Mouse (Mus musculus): ENCODE data around the gene Gm13272. TPM values are rescaled to one million over a fixed set of nuclear protein-coding genes. Genes with fewer than 3 reads are reported as not detected.
"Not testable (repeated sequence)": the region's sequence is repeated elsewhere in the genome, so short reads cannot be mapped to it uniquely, and the experiment has no call there.

The Gm13272 gene
- total and polyA plus RNA-seq, 2 experiments from 2014 or later = not detected

DNA sequence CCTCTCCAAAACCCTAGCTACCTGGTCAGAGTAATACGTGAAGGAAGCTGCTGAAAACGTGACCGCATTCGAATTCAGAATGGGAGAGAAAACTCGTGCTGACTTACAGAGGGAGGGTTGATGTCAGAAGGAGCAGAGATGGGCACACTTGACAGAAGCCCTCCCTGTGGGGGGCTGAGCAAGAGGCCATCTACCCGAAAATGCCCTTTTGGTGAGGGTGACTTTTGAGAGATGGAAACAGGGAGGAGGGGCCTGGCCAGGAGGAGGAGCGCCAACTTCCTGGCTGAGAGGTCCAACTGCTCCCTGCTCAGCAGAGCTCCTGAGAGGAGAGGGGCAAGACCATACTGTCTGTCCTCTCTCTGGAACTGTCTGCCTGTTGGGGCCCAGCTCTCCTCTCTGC lies 2.2 kb downstream of the Gm13272 start, which contains the start of gene Ifnz:
TSS of gene Ifnz (plus strand) at position 301 of the 400 bp plus-strand sequence.
- not testable (repeated sequence) for H3K36me3 ChIP-seq (ENCODE audit: insufficient read depth, low read length); DNase-seq (ENCODE audit: low spot score); H3K4me3 ChIP-seq (ENCODE audit: low read length); H3K9me3 ChIP-seq (ENCODE audit: low read length); H3K27me3 ChIP-seq (ENCODE audit: insufficient read depth, low read length); H3K4me1 ChIP-seq (ENCODE audit: insufficient read depth, low read length); H3K9ac ChIP-seq (replicated peaks; ENCODE audit: low read length); H3K27ac ChIP-seq; ATAC-seq
- H3K4me2 ChIP-seq (ENCODE audit: low read depth, low read length) = peak within 1 kb of the TSS; percentile 23; the same call in 1 of the 2 replicates
- 14% methylated on average over 4 of the region's 7 CpGs for WGBS

DNA sequence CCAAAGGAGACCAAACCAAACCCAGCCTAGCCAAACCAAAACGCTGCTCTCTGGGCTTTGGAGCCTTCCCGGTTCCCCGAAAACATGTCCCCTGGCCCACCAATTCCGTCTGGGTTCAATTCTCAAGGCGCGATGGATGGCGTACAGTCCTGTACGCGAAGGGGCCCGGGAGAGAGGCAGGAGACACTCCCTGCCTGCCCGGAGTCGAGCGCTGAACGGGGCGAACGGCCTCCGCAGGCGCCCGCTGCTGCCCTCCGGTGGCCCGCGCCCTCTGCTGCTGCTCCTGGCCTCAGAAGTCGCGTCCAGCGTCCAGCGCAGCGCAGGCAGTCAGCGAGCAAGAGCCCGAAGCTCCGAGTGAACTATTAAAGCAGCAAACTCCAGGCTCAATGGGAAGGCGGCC lies 2.7 kb downstream of the Gm13272 start:
- H3K27ac ChIP-seq; H3K4me1 ChIP-seq (ENCODE audit: insufficient read depth, low read length); H3K9ac ChIP-seq (replicated peaks; ENCODE audit: low read length); H3K27me3 ChIP-seq (ENCODE audit: insufficient read depth, low read length); ATAC-seq; H3K4me3 ChIP-seq (ENCODE audit: low read length); H3K36me3 ChIP-seq (ENCODE audit: insufficient read depth, low read length); DNase-seq (ENCODE audit: low spot score); H3K9me3 ChIP-seq (ENCODE audit: low read length): not testable (repeated sequence)
- H3K4me2 ChIP-seq (ENCODE audit: low read depth, low read length) = peak overlapping the region; percentile 23; the same call in 1 of the 2 replicates
- WGBS = 2% methylated on average over 11 of the region's 31 CpGs

DNA sequence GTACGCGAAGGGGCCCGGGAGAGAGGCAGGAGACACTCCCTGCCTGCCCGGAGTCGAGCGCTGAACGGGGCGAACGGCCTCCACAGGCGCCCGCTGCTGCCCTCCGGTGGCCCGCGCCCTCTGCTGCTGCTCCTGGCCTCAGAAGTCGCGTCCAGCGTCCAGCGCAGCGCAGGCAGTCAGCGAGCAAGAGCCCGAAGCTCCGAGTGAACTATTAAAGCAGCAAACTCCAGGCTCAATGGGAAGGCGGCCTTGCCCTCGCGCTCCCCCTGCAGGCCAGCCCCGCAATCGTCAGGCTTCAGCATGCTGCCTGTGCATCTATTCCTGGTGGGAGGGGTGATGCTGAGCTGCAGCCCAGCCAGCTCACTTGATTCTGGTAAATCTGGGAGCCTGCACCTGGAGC lies 5.8 kb downstream of the Gm13272 start, which contains the start of gene Gm13276:
TSS of gene Gm13276 (plus strand) at position 301 of the 400 bp plus-strand sequence.
- H3K4me2 ChIP-seq (ENCODE audit: low read depth, low read length); H3K27ac ChIP-seq; H3K4me3 ChIP-seq (ENCODE audit: low read length); H3K9me3 ChIP-seq (ENCODE audit: low read length); H3K36me3 ChIP-seq (ENCODE audit: insufficient read depth, low read length); ATAC-seq; H3K9ac ChIP-seq (replicated peaks; ENCODE audit: low read length); DNase-seq (ENCODE audit: low spot score); H3K27me3 ChIP-seq (ENCODE audit: insufficient read depth, low read length); H3K4me1 ChIP-seq (ENCODE audit: insufficient read depth, low read length): not testable (repeated sequence)
- no CpG with 5 or more reads among the region's 27 CpGs for WGBS

DNA sequence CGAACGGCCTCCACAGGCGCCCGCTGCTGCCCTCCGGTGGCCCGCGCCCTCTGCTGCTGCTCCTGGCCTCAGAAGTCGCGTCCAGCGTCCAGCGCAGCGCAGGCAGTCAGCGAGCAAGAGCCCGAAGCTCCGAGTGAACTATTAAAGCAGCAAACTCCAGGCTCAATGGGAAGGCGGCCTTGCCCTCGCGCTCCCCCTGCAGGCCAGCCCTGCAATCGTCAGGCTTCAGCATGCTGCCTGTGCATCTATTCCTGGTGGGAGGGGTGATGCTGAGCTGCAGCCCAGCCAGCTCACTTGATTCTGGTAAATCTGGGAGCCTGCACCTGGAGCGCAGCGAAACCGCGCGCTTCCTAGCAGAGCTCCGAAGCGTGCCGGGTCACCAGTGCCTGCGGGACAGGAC lies 8.8 kb downstream of the Gm13272 start, which contains the start of gene Gm13277:
TSS of gene Gm13277 (plus strand) at position 231 of the 400 bp plus-strand sequence.
- peak; percentile 59 for TF ChIP-seq CTCF (IDR thresholded peaks at IDR 0.05; ENCODE audit: low read depth)
- no CpG with 5 or more reads among the region's 28 CpGs for WGBS
- H3K27ac ChIP-seq; H3K27me3 ChIP-seq (ENCODE audit: insufficient read depth, low read length); H3K4me1 ChIP-seq (ENCODE audit: insufficient read depth, low read length); H3K9me3 ChIP-seq (ENCODE audit: low read length); ATAC-seq; DNase-seq (ENCODE audit: low spot score); H3K4me3 ChIP-seq (ENCODE audit: low read length); H3K4me2 ChIP-seq (ENCODE audit: low read depth, low read length); H3K36me3 ChIP-seq (ENCODE audit: insufficient read depth, low read length); H3K9ac ChIP-seq (replicated peaks; ENCODE audit: low read length): not testable (repeated sequence)

DNA sequence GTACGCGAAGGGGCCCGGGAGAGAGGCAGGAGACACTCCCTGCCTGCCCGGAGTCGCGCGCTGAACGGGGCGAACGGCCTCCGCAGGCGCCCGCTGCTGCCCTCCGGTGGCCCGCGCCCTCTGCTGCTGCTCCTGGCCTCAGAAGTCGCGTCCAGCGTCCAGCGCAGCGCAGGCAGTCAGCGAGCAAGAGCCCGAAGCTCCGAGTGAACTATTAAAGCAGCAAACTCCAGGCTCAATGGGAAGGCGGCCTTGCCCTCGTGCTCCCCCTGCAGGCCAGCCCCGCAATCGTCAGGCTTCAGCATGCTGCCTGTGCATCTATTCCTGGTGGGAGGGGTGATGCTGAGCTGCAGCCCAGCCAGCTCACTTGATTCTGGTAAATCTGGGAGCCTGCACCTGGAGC lies 11.6 kb downstream of the Gm13272 start, which contains the start of gene Gm13278:
TSS of gene Gm13278 (plus strand) at position 301 of the 400 bp plus-strand sequence.
- not testable (repeated sequence) for H3K27ac ChIP-seq; H3K27me3 ChIP-seq (ENCODE audit: insufficient read depth, low read length); H3K9me3 ChIP-seq (ENCODE audit: low read length); DNase-seq (ENCODE audit: low spot score); H3K9ac ChIP-seq (replicated peaks; ENCODE audit: low read length); H3K4me1 ChIP-seq (ENCODE audit: insufficient read depth, low read length); ATAC-seq; H3K36me3 ChIP-seq (ENCODE audit: insufficient read depth, low read length); H3K4me3 ChIP-seq (ENCODE audit: low read length); H3K4me2 ChIP-seq (ENCODE audit: low read depth, low read length)
- WGBS = no CpG with 5 or more reads among the region's 28 CpGs

DNA sequence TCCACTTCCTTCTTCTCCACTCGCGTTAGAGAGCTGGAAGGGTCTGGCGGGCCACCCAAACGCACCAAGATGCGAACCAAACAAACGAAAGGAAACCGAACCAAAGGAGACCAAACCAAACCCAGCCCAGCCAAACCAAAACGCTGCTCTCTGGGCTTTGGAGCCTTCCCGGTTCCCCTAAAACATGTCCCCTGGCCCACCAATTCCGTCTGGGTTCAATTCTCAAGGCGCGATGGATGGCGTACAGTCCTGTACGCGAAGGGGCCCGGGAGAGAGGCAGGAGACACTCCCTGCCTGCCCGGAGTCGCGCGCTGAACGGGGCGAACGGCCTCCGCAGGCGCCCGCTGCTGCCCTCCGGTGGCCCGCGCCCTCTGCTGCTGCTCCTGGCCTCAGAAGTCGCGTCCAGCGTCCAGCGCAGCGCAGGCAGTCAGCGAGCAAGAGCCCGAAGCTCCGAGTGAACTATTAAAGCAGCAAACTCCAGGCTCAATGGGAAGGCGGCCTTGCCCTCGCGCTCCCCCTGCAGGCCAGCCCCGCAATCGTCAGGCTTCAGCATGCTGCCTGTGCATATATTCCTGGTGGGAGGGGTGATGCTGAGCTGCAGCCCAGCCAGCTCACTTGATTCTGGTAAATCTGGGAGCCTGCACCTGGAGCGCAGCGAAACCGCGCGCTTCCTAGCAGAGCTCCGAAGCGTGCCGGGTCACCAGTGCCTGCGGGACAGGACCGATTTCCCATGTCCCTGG lies 14.5 kb downstream of the Gm13272 start, which contains the start of gene Gm13275:
TSS of gene Gm13275 (plus strand) at position 552 of the 740 bp plus-strand sequence.
- DNase-seq (ENCODE audit: low spot score); H3K4me3 ChIP-seq (ENCODE audit: low read length); H3K36me3 ChIP-seq (ENCODE audit: insufficient read depth, low read length); H3K4me2 ChIP-seq (ENCODE audit: low read depth, low read length); H3K9me3 ChIP-seq (ENCODE audit: low read length); H3K27ac ChIP-seq; H3K9ac ChIP-seq (replicated peaks; ENCODE audit: low read length); H3K4me1 ChIP-seq (ENCODE audit: insufficient read depth, low read length); H3K27me3 ChIP-seq (ENCODE audit: insufficient read depth, low read length); ATAC-seq: not testable (repeated sequence)
- 0% methylated on average over 2 of the region's 52 CpGs for WGBS
- peak; percentile 43; the same call in 1 of the 2 replicates for TF ChIP-seq CTCF (IDR thresholded peaks at IDR 0.05; ENCODE audit: low read depth)

DNA sequence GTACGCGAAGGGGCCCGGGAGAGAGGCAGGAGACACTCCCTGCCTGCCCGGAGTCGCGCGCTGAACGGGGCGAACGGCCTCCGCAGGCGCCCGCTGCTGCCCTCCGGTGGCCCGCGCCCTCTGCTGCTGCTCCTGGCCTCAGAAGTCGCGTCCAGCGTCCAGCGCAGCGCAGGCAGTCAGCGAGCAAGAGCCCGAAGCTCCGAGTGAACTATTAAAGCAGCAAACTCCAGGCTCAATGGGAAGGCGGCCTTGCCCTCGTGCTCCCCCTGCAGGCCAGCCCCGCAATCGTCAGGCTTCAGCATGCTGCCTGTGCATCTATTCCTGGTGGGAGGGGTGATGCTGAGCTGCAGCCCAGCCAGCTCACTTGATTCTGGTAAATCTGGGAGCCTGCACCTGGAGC lies 17.4 kb downstream of the Gm13272 start, which contains the start of gene Gm13279:
TSS of gene Gm13279 (plus strand) at position 301 of the 400 bp plus-strand sequence.
- not testable (repeated sequence) for H3K36me3 ChIP-seq (ENCODE audit: insufficient read depth, low read length); H3K27me3 ChIP-seq (ENCODE audit: insufficient read depth, low read length); ATAC-seq; DNase-seq (ENCODE audit: low spot score); H3K4me2 ChIP-seq (ENCODE audit: low read depth, low read length); H3K27ac ChIP-seq; H3K4me1 ChIP-seq (ENCODE audit: insufficient read depth, low read length); H3K9ac ChIP-seq (replicated peaks; ENCODE audit: low read length); H3K4me3 ChIP-seq (ENCODE audit: low read length); H3K9me3 ChIP-seq (ENCODE audit: low read length)
- WGBS = no CpG with 5 or more reads among the region's 28 CpGs

DNA sequence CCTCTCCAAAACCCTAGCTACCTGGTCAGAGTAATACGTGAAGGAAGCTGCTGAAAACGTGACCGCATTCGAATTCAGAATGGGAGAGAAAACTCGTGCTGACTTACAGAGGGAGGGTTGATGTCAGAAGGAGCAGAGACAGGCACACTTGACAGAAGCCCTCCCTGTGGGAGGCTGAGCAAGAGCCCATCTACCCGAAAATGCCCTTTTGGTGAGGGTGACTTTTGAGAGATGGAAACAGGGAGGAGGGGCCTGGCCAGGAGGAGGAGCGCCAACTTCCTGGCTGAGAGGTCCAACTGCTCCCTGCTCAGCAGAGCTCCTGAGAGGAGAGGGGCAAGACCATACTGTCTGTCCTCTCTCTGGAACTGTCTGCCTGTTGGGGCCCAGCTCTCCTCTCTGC lies 19.7 kb downstream of the Gm13272 start, which contains the start of gene Gm13285:
TSS of gene Gm13285 (plus strand) at position 301 of the 400 bp plus-strand sequence.
- not testable (repeated sequence) for H3K36me3 ChIP-seq (ENCODE audit: insufficient read depth, low read length); H3K4me3 ChIP-seq (ENCODE audit: low read length); H3K27ac ChIP-seq; H3K27me3 ChIP-seq (ENCODE audit: insufficient read depth, low read length); H3K4me1 ChIP-seq (ENCODE audit: insufficient read depth, low read length); DNase-seq (ENCODE audit: low spot score); H3K4me2 ChIP-seq (ENCODE audit: low read depth, low read length); H3K9ac ChIP-seq (replicated peaks; ENCODE audit: low read length); ATAC-seq; H3K9me3 ChIP-seq (ENCODE audit: low read length)
- whole genome bisulfite sequencing = 17% methylated on average over 4 of the region's 7 CpGs

DNA sequence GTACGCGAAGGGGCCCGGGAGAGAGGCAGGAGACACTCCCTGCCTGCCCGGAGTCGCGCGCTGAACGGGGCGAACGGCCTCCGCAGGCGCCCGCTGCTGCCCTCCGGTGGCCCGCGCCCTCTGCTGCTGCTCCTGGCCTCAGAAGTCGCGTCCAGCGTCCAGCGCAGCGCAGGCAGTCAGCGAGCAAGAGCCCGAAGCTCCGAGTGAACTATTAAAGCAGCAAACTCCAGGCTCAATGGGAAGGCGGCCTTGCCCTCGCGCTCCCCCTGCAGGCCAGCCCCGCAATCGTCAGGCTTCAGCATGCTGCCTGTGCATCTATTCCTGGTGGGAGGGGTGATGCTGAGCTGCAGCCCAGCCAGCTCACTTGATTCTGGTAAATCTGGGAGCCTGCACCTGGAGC lies 23.3 kb downstream of the Gm13272 start, which contains the start of gene Gm13287:
TSS of gene Gm13287 (plus strand) at position 301 of the 400 bp plus-strand sequence.
- H3K9ac ChIP-seq (replicated peaks; ENCODE audit: low read length); ATAC-seq; H3K36me3 ChIP-seq (ENCODE audit: insufficient read depth, low read length); H3K9me3 ChIP-seq (ENCODE audit: low read length); H3K4me1 ChIP-seq (ENCODE audit: insufficient read depth, low read length); H3K27ac ChIP-seq; DNase-seq (ENCODE audit: low spot score); H3K27me3 ChIP-seq (ENCODE audit: insufficient read depth, low read length); H3K4me3 ChIP-seq (ENCODE audit: low read length); H3K4me2 ChIP-seq (ENCODE audit: low read depth, low read length): not testable (repeated sequence)
- no CpG with 5 or more reads among the region's 29 CpGs for WGBS

Measured in hindbrain, postnatal 0 days (tissue).